Mouse (Mus musculus) frontal cortex, postnatal 36 days (tissue): ENCODE measurements around the gene Pelo.

Experiments used
- DNase-seq, 2 experiments: peaks; one replicate each; pipeline ENCODE4 v3.0.0; 2022; ENCODE audit warnings: low spot score in 2 of 2

The Pelo gene

GRCm38 (mm10) chr13:115096965-115097364 is 7.0 kb upstream of the Pelo start:
- DNase-seq = no peak

GRCm38 (mm10) chr13:115096216-115096615 is 6.2 kb upstream of the Pelo start:
- DNase-seq = no peak

- no peak for DNase-seq
Measured at GRCm38 (mm10) chr13:115095392-115095791, 5.4 kb upstream of the Pelo start.

- DNase-seq = no peak
Measured at GRCm38 (mm10) chr13:115091511-115091910, 1.5 kb upstream of the Pelo start.

GRCm38 (mm10) chr13:115090977-115091445 is 1.0 kb upstream of the Pelo start:
- DNase-seq = no peak

- peak; percentile 13 to 19 for DNase-seq
Measured at GRCm38 (mm10) chr13:115089395-115090025, 476 bp downstream of the Pelo start.

- DNase-seq = no peak
Measured at GRCm38 (mm10) chr13:115089020-115089394, 979 bp downstream of the Pelo start.

- no peak for DNase-seq
Measured at GRCm38 (mm10) chr13:115085974-115086373, 4.0 kb downstream of the Pelo start.

- DNase-seq = no peak
Measured at GRCm38 (mm10) chr13:115082339-115082738, 7.6 kb downstream of the Pelo start.

- no peak for DNase-seq
Measured at GRCm38 (mm10) chr13:115079996-115080585, 9.9 kb downstream of the Pelo start.

GRCm38 (mm10) chr13:115078997-115079685 is 10.8 kb downstream of the Pelo start:
- DNase-seq = no peak

GRCm38 (mm10) chr13:115077346-115078134 is 12.4 kb downstream of the Pelo start:
- DNase-seq = no peak

GRCm38 (mm10) chr13:115072386-115072785 is 17.6 kb downstream of the Pelo start:
- no peak for DNase-seq

- no peak for DNase-seq
Measured at GRCm38 (mm10) chr13:115071431-115071830, 18.6 kb downstream of the Pelo start.

- DNase-seq = no peak
Measured at GRCm38 (mm10) chr13:115067968-115068330, 22.0 kb downstream of the Pelo start.

- DNase-seq = no peak
Measured at GRCm38 (mm10) chr13:115067324-115067967, 22.5 kb downstream of the Pelo start.

- no peak for DNase-seq
Measured at GRCm38 (mm10) chr13:115057555-115057954, 32.4 kb downstream of the Pelo start.

GRCm38 (mm10) chr13:115054783-115055182 is 35.2 kb downstream of the Pelo start:
- DNase-seq = no peak

- DNase-seq = peak; percentile 35 to 66
Measured at GRCm38 (mm10) chr13:115052568-115052967, 37.4 kb downstream of the Pelo start.

- peak; percentile 10 to 11 for DNase-seq
Measured at GRCm38 (mm10) chr13:115050660-115051559, 39.1 kb downstream of the Pelo start.

GRCm38 (mm10) chr13:115042652-115043051 is 47.3 kb downstream of the Pelo start:
- DNase-seq = no peak
